Mouse (Mus musculus) hindbrain, embryonic 15.5 days (tissue): Measurements from ENCODE around the gene Elf1. TPM values are rescaled to one million over a fixed set of nuclear protein-coding genes. Genes with fewer than 3 reads are reported as not detected.
"Not testable (repeated sequence)": the region's sequence is repeated elsewhere in the genome, so short reads cannot be mapped to it uniquely, and the experiment has no call there.

Source experiments
- ATAC-seq: fragments of 200-750 bp; cut with Nextera tagmentation; 2 replicates; pipeline ENCODE4 v1.8.0; 2017; ENCODE audit warnings: low read depth, moderate number of reproducible peaks, moderate TSS enrichment; ENCODE audit not compliant: low FRiP score
- H3K27ac ChIP-seq: fragments of 300-500 bp; sonication (generic); replicated peaks from 2 replicates; pipeline ENCODE4 v1.5.1; 2015; ENCODE audit warnings: mild to moderate bottlenecking, inconsistent platforms
- H3K27me3 ChIP-seq: fragments of 300-500 bp; sonication (generic); 2 replicates; pipeline ENCODE4 v1.6.1; 2015; ENCODE audit warnings: control low read depth, inconsistent platforms
- H3K36me3 ChIP-seq: fragments of 300-500 bp; sonication (generic); 2 replicates; pipeline ENCODE4 v1.6.1; 2015; ENCODE audit warnings: control low read depth, inconsistent platforms
- H3K4me1 ChIP-seq: fragments of 300-500 bp; sonication (generic); replicated peaks from 2 replicates; pipeline ENCODE4 v1.6.1; 2015; ENCODE audit warnings: control low read depth, inconsistent platforms
- H3K4me2 ChIP-seq: fragments of 300-500 bp; sonication (generic); 2 replicates; pipeline ENCODE4 v1.6.1; 2015; ENCODE audit warnings: moderate library complexity, mild to moderate bottlenecking, inconsistent platforms
- H3K4me3 ChIP-seq: fragments of 300-500 bp; sonication (generic); 2 replicates; pipeline ENCODE4 v1.5.1; 2015; ENCODE audit warnings: mild to moderate bottlenecking, inconsistent platforms
- H3K9ac ChIP-seq: fragments of 300-500 bp; sonication (generic); 2 replicates; pipeline ENCODE4 v1.6.1; 2015; ENCODE audit warnings: inconsistent platforms
- H3K9me3 ChIP-seq: fragments of 300-500 bp; sonication (generic); 2 replicates; pipeline ENCODE4 v1.6.1; 2016; ENCODE audit warnings: control low read depth, inconsistent platforms
- WGBS: fragments of 180-500 bp; shearing (Covaris S2); methylation state at CpG from one replicate; pipeline ENCODE4 v1.1.7; 2015; 5-methylcytosine and 5-hydroxymethylcytosine counted together
- polyA plus RNA-seq: library from polyadenylated mRNA; unstranded; fragments of >200 nt; fragmentation: Nextera tagmentation; extraction: Ambion mirVana; gene quantifications from 2 replicates; pipeline ENCODE4 v1.2.1, GENCODE M21; 2015

Gene Elf1
- polyA plus RNA-seq, 1 experiment from 2014 or later, result 2.9 TPM

- no peaks in the 10 kb centered on the region for H3K36me3 ChIP-seq
- no peak overlapping the region for H3K9ac ChIP-seq
- 87% methylated on average over 8 of the region's 8 CpGs for WGBS
These were observed 51.2 kb downstream of the Elf1 start for GRCm38 (mm10) chr14:79532036-79532776.

GRCm38 (mm10) chr14:79533350-79533749 is 52.4 kb downstream of the Elf1 start:
- no peak for ATAC-seq
- H3K4me2 ChIP-seq, result no peak overlapping the region
- H3K27ac ChIP-seq, result no peak overlapping the region
- H3K9ac ChIP-seq, result no peak overlapping the region
- no peaks in the 10 kb centered on the region for H3K36me3 ChIP-seq
- H3K9me3 ChIP-seq, result no peaks in the 10 kb centered on the region
- 92% methylated on average over 1 of the region's 1 CpGs for WGBS
- no peaks in the 10 kb centered on the region for H3K27me3 ChIP-seq
- H3K4me1 ChIP-seq, result no peaks in the 10 kb centered on the region
- no peak overlapping the region for H3K4me3 ChIP-seq

More at GRCm38 (mm10) chr14:79532036-79532776, 51.2 kb downstream of the Elf1 start:
- H3K4me1 ChIP-seq, result no peaks in the 10 kb centered on the region
- H3K27ac ChIP-seq, result no peak overlapping the region
- no peak for ATAC-seq
- no peaks in the 10 kb centered on the region for H3K27me3 ChIP-seq
- no peaks in the 10 kb centered on the region for H3K9me3 ChIP-seq
- H3K4me3 ChIP-seq, result no peak overlapping the region
- H3K4me2 ChIP-seq, result no peak overlapping the region

GRCm38 (mm10) chr14:79534206-79534605 is 53.2 kb downstream of the Elf1 start:
- no peak overlapping the region for H3K4me2 ChIP-seq
- H3K27ac ChIP-seq, result no peak overlapping the region
- no peak overlapping the region for H3K4me3 ChIP-seq
- H3K36me3 ChIP-seq, result no peaks in the 10 kb centered on the region
- H3K9ac ChIP-seq, result no peak overlapping the region
- H3K4me1 ChIP-seq, result no peaks in the 10 kb centered on the region
- no peaks in the 10 kb centered on the region for H3K9me3 ChIP-seq
- WGBS, result 69% methylated on average over 3 of the region's 3 CpGs
- no peak for ATAC-seq
- no peaks in the 10 kb centered on the region for H3K27me3 ChIP-seq

- H3K4me2 ChIP-seq, H3K36me3 ChIP-seq, H3K27me3 ChIP-seq, H3K27ac ChIP-seq, H3K9me3 ChIP-seq, H3K9ac ChIP-seq, H3K4me3 ChIP-seq, ATAC-seq, H3K4me1 ChIP-seq: not testable (repeated sequence)
- 92% methylated on average over 4 of the region's 4 CpGs for WGBS
These were observed 53.7 kb downstream of the Elf1 start for GRCm38 (mm10) chr14:79534656-79535055.

GRCm38 (mm10) chr14:79535318-79535717 is 54.3 kb downstream of the Elf1 start:
- no peak for ATAC-seq
- no peaks in the 10 kb centered on the region for H3K36me3 ChIP-seq
- no peak overlapping the region for H3K9ac ChIP-seq
- WGBS, result 86% methylated on average over 10 of the region's 10 CpGs
- no peaks in the 10 kb centered on the region for H3K9me3 ChIP-seq
- no peaks in the 10 kb centered on the region for H3K27me3 ChIP-seq
- no peak overlapping the region for H3K4me2 ChIP-seq
- no peak overlapping the region for H3K27ac ChIP-seq
- no peak overlapping the region for H3K4me3 ChIP-seq
- no peaks in the 10 kb centered on the region for H3K4me1 ChIP-seq

GRCm38 (mm10) chr14:79536011-79536410 is 55.0 kb downstream of the Elf1 start:
- no peak for ATAC-seq
- Histone ChIP-seq H3K9ac (no peak overlapping the region), H3K4me3 (no peak overlapping the region), H3K4me2 (no peak overlapping the region), H3K27ac (no peak overlapping the region), H3K36me3 (no peaks in the 10 kb centered on the region), H3K4me1 (no peaks in the 10 kb centered on the region), H3K27me3 (no peaks in the 10 kb centered on the region), H3K9me3 (no peaks in the 10 kb centered on the region)
- WGBS, result 82% methylated on average over 5 of the region's 5 CpGs

- H3K27me3 ChIP-seq, result no peaks in the 10 kb centered on the region
- ATAC-seq, result no peak
- H3K9me3 ChIP-seq, result no peaks in the 10 kb centered on the region
- H3K4me3 ChIP-seq, result no peak overlapping the region
- H3K4me2 ChIP-seq, result no peak overlapping the region
- no peaks in the 10 kb centered on the region for H3K4me1 ChIP-seq
- H3K36me3 ChIP-seq, result no peaks in the 10 kb centered on the region
- H3K9ac ChIP-seq, result no peak overlapping the region
- 75% methylated on average over 3 of the region's 3 CpGs for WGBS
- H3K27ac ChIP-seq, result no peak overlapping the region
These were observed 55.8 kb downstream of the Elf1 start for GRCm38 (mm10) chr14:79536837-79537236.

- Histone ChIP-seq H3K27me3 (no peaks in the 10 kb centered on the region), H3K36me3 (no peaks in the 10 kb centered on the region), H3K27ac (no peak overlapping the region), H3K9me3 (no peaks in the 10 kb centered on the region), H3K4me3 (no peak overlapping the region), H3K4me2 (no peak overlapping the region), H3K9ac (no peak overlapping the region), H3K4me1 (no peaks in the 10 kb centered on the region)
- WGBS, result 85% methylated on average over 5 of the region's 5 CpGs
- ATAC-seq, result no peak
These were observed 56.5 kb downstream of the Elf1 start for GRCm38 (mm10) chr14:79537463-79537862.

GRCm38 (mm10) chr14:79537921-79538320 is 56.9 kb downstream of the Elf1 start:
- H3K27me3 ChIP-seq, result no peaks in the 10 kb centered on the region
- H3K4me3 ChIP-seq, result no peak overlapping the region
- no peaks in the 10 kb centered on the region for H3K4me1 ChIP-seq
- no peaks in the 10 kb centered on the region for H3K36me3 ChIP-seq
- H3K27ac ChIP-seq, result no peak overlapping the region
- H3K9me3 ChIP-seq, result no peaks in the 10 kb centered on the region
- no peak overlapping the region for H3K9ac ChIP-seq
- no peak for ATAC-seq
- no peak overlapping the region for H3K4me2 ChIP-seq

GRCm38 (mm10) chr14:79541606-79542005 is 60.6 kb downstream of the Elf1 start:
- no peak overlapping the region for H3K27ac ChIP-seq
- H3K27me3 ChIP-seq, result no peaks in the 10 kb centered on the region
- H3K9ac ChIP-seq, result no peak overlapping the region
- H3K4me3 ChIP-seq, result no peak overlapping the region
- H3K36me3 ChIP-seq, result no peaks in the 10 kb centered on the region
- no peaks in the 10 kb centered on the region for H3K9me3 ChIP-seq
- no peaks in the 10 kb centered on the region for H3K4me1 ChIP-seq
- no peak for ATAC-seq
- no peak overlapping the region for H3K4me2 ChIP-seq

GRCm38 (mm10) chr14:79549343-79549742 is 68.3 kb downstream of the Elf1 start:
- H3K36me3 ChIP-seq, result no peaks in the 10 kb centered on the region
- H3K4me3 ChIP-seq, result no peak overlapping the region
- H3K9me3 ChIP-seq, result no peaks in the 10 kb centered on the region
- no peak overlapping the region for H3K27ac ChIP-seq
- H3K27me3 ChIP-seq, result no peaks in the 10 kb centered on the region
- WGBS, result 82% methylated on average over 7 of the region's 7 CpGs
- no peak overlapping the region for H3K4me2 ChIP-seq
- no peaks in the 10 kb centered on the region for H3K4me1 ChIP-seq
- H3K9ac ChIP-seq, result no peak overlapping the region
- no peak for ATAC-seq

GRCm38 (mm10) chr14:79551929-79552328 is 70.9 kb downstream of the Elf1 start:
- Histone ChIP-seq H3K9ac (no peak overlapping the region), H3K4me1 (no peaks in the 10 kb centered on the region), H3K36me3 (no peaks in the 10 kb centered on the region), H3K27ac (no peak overlapping the region), H3K4me2 (no peak overlapping the region), H3K4me3 (no peak overlapping the region), H3K9me3 (no peaks in the 10 kb centered on the region), H3K27me3 (no peaks in the 10 kb centered on the region)
- ATAC-seq, result no peak
- WGBS, result 91% methylated on average over 2 of the region's 2 CpGs

GRCm38 (mm10) chr14:79552854-79553253 is 71.9 kb downstream of the Elf1 start:
- no peaks in the 10 kb centered on the region for H3K9me3 ChIP-seq
- no peak overlapping the region for H3K4me3 ChIP-seq
- no peak overlapping the region for H3K4me2 ChIP-seq
- no peak overlapping the region for H3K9ac ChIP-seq
- no peaks in the 10 kb centered on the region for H3K27me3 ChIP-seq
- no peaks in the 10 kb centered on the region for H3K4me1 ChIP-seq
- ATAC-seq, result no peak
- no peak overlapping the region for H3K27ac ChIP-seq
- 94% methylated on average over 1 of the region's 1 CpGs for WGBS
- H3K36me3 ChIP-seq, result no peaks in the 10 kb centered on the region
